Mouse (Mus musculus) stomach, postnatal 0 days (tissue): Measurements from ENCODE around the gene Skap1. TPM values are rescaled to one million over a fixed set of nuclear protein-coding genes. Genes with fewer than 3 reads are reported as not detected.

Experiments
- ATAC-seq: fragments of 200-750 bp; cut with Nextera tagmentation; 2 replicates; pipeline ENCODE4 v1.8.0; 2017; ENCODE audit not compliant: low FRiP score, low TSS enrichment
- DNase-seq: peaks from one replicate; pipeline ENCODE4 v3.0.0-alpha.2; 2016; ENCODE audit warnings: low spot score
- H3K27ac ChIP-seq: fragments of 300-500 bp; sonication (generic); replicated peaks from 2 replicates; pipeline ENCODE4 v1.5.1; 2014; ENCODE audit warnings: mild to moderate bottlenecking, control low read depth
- H3K27me3 ChIP-seq: fragments of 300-500 bp; sonication (generic); 2 replicates; pipeline ENCODE4 v1.6.1; 2014; ENCODE audit warnings: low read length; ENCODE audit not compliant: control insufficient read depth, insufficient read depth
- H3K36me3 ChIP-seq: fragments of 300-500 bp; sonication (generic); 2 replicates; pipeline ENCODE4 v1.6.1; 2014; ENCODE audit warnings: low read length, mixed read lengths; ENCODE audit not compliant: control insufficient read depth, insufficient read depth
- H3K4me1 ChIP-seq: fragments of 300-500 bp; sonication (generic); replicated peaks from 2 replicates; pipeline ENCODE4 v1.6.1; 2014; ENCODE audit warnings: antibody characterized with exemption; ENCODE audit not compliant: control insufficient read depth, insufficient read depth
- H3K4me2 ChIP-seq: fragments of 300-500 bp; sonication (generic); replicated peaks from 2 replicates; pipeline ENCODE4 v1.6.1; 2014; ENCODE audit warnings: low read depth, mild to moderate bottlenecking, control low read depth, moderate library complexity
- H3K4me3 ChIP-seq: fragments of 300-500 bp; sonication (generic); 2 replicates; pipeline ENCODE4 v1.5.1; 2014; ENCODE audit warnings: low read depth, low read length, control low read depth
- H3K9ac ChIP-seq: fragments of 300-500 bp; sonication (generic); 2 replicates; pipeline ENCODE4 v1.6.1; 2014; ENCODE audit warnings: mild to moderate bottlenecking, low read length, control low read depth, mixed read lengths
- H3K9me3 ChIP-seq: fragments of 300-500 bp; sonication (generic); 2 replicates; pipeline ENCODE4 v1.6.1; 2016; ENCODE audit warnings: low read length; ENCODE audit not compliant: control insufficient read depth
- CTCF ChIP-seq: IDR thresholded peaks from 2 replicates; pipeline ENCODE4 v1.5.1; 2016; ENCODE audit warnings: antibody characterized with exemption, low read depth, mild to moderate bottlenecking, moderate library complexity
- EP300 ChIP-seq: optimal IDR thresholded peaks from 2 replicates; pipeline ENCODE3; 2016; ENCODE audit warnings: antibody characterized with exemption
- whole genome bisulfite sequencing: fragments of 180-500 bp; shearing (Covaris S2); extraction: QIAGEN DNeasy Blood & Tissue Kit; methylation state at CpG from one replicate; pipeline ENCODE4 v1.1.7; 2014; 5-methylcytosine and 5-hydroxymethylcytosine counted together
- polyA plus RNA-seq: library from polyadenylated mRNA; unstranded; fragments of >200 nt; fragmentation: Nextera tagmentation; extraction: Ambion mirVana; gene quantifications from 2 replicates; pipeline ENCODE4 v1.2.1, GENCODE M21; 2015

Skap1 gene
- polyA plus RNA-seq, 1 experiment from 2014 or later = 0.56 TPM

DNA sequence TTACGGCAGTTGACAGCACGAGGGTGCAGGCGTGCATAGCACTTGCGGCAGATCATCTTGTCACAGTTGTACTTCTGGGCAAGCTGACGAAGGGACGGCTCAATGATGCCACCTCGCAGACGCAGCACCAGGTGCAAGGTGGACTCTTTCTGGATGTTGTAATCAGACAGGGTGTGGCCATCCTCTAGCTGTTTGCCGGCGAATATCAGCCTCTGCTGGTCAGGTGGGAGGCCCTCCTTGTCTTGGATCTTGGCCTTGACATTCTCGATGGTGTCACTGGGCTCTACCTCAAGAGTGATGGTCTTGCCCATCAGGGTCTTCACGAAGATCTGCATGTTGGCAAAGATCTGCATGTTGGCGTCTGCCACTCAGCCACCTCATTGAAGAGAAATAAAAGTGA is 331.1 kb downstream of the Skap1 start:
- Histone ChIP-seq H3K36me3 (no peaks in the 10 kb centered on the region), H3K4me2 (no peak overlapping the region), H3K27me3 (no peaks in the 10 kb centered on the region), H3K9ac (no peak overlapping the region), H3K4me1 (peaks cover under 1% of the 10 kb centered on the region; the same call in 1 of the 2 replicates), H3K9me3 (no peaks in the 10 kb centered on the region), H3K27ac (no peak overlapping the region), H3K4me3 (no peak overlapping the region)
- no peak for TF ChIP-seq CTCF
- no peak for TF ChIP-seq EP300
- DNase-seq (no peak), ATAC-seq (no peak)
- WGBS = 87% methylated on average over 13 of the region's 13 CpGs

DNA sequence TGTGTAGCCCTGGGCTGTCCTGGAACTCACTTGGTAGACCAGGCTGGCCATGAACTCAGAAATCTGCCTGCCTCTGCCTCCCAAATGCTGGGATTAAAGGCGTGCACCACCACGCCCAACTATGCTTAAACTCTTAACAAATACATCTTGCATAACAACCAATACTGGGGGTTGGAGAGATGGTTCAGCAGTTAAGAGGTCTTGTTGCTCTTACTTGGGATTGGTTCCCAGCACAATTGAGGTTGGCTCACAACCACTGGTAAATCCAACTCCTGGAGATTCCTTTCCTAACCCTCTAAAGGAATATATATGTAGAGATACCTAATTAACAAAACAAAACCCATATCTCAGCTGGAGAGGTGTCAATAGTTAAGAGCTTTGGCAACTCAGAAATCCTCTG is 331.7 kb downstream of the Skap1 start:
- H3K27me3 ChIP-seq = no peaks in the 10 kb centered on the region
- DNase-seq (no peak), ATAC-seq (no peak)
- no peak overlapping the region for H3K4me3 ChIP-seq
- no peak overlapping the region for H3K9ac ChIP-seq
- no peak overlapping the region for H3K4me2 ChIP-seq
- no peak for TF ChIP-seq EP300
- no peak for TF ChIP-seq CTCF
- 93% methylated on average over 2 of the region's 2 CpGs for WGBS
- H3K4me1 ChIP-seq = no peaks in the 10 kb centered on the region
- H3K9me3 ChIP-seq = no peaks in the 10 kb centered on the region
- H3K36me3 ChIP-seq = no peaks in the 10 kb centered on the region
- no peak overlapping the region for H3K27ac ChIP-seq

DNA sequence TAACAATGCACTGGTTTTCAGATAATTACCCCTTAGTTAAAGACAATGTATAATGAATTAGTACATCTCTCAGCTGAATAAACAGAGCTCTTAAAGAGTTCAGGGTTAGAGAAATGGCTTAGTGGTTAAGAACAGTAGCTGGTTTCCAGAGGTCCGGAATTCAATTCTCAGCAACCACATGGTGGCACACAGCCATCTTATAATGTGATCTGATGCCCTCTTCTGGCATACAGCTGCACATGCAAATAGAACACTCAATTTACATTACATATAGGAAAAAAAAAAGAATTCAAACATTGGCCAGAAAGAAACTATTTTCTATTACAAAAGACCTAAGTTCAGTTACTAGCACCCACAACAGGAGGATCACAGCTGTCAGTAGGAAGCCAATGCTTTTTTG is 332.2 kb downstream of the Skap1 start:
- 47% methylated on average over 1 of the region's 1 CpGs for WGBS
- no peaks in the 10 kb centered on the region for H3K27me3 ChIP-seq
- H3K9me3 ChIP-seq = no peaks in the 10 kb centered on the region
- DNase-seq (no peak), ATAC-seq (no peak)
- H3K27ac ChIP-seq = no peak overlapping the region
- H3K36me3 ChIP-seq = no peaks in the 10 kb centered on the region
- no peaks in the 10 kb centered on the region for H3K4me1 ChIP-seq
- H3K4me2 ChIP-seq = no peak overlapping the region
- H3K9ac ChIP-seq = no peak overlapping the region
- no peak for TF ChIP-seq EP300
- peak; percentile 63 for TF ChIP-seq CTCF
- H3K4me3 ChIP-seq = no peak overlapping the region

DNA sequence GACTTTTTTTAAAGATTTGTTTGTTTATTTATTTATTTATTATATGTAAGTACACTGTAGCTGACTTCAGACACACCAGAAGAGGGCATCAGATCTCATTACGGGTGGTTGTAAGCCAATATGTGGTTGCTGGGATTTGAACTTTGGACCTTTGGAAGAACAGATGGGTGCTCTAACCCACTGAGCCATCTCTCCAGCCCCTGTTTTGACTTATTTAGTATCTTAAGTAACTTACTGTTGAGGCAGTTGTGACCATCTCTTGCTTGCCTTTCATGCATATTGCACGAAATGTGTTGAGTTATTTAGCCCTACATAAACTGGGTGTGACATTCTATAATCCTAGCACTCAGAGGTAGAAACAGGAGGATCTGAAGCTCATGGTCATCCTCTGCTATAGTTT is 335.1 kb downstream of the Skap1 start:
- Histone ChIP-seq H3K36me3 (peaks cover 5% of the 10 kb centered on the region; the same call in 1 of the 2 replicates), H3K4me2 (no peak overlapping the region), H3K4me3 (no peak overlapping the region), H3K4me1 (no peaks in the 10 kb centered on the region), H3K9me3 (no peaks in the 10 kb centered on the region), H3K27ac (no peak overlapping the region), H3K27me3 (no peaks in the 10 kb centered on the region), H3K9ac (no peak overlapping the region)
- no peak for DNase-seq
- 91% methylated on average over 2 of the region's 2 CpGs for WGBS
- TF ChIP-seq EP300 (no peak), CTCF (no peak)
- no peak for ATAC-seq

DNA sequence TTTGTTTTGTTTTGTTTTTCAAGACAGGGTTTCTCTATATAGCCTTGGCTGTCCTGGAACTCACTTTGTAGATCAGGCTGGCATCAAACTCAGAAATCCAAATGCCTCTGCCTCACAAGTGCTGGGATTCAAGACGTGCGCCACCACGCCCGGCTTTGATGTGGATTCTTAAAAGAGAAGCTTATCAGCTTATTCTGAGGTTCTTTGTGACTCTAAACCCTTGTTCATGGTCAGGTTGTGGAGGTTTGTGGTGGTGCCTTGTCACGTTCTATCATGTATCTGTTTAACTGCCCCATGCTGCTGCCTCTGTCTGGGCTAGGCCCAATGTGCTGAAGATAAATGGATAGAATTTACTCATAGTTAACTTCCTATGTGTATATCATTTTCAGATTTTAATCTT is 341.2 kb downstream of the Skap1 start:
- H3K9ac ChIP-seq = no peak overlapping the region
- TF ChIP-seq EP300 = no peak
- no peak for TF ChIP-seq CTCF
- H3K27me3 ChIP-seq = no peaks in the 10 kb centered on the region
- DNase-seq = no peak
- H3K4me2 ChIP-seq = no peak overlapping the region
- 73% methylated on average over 5 of the region's 5 CpGs for WGBS
- no peak overlapping the region for H3K27ac ChIP-seq
- peaks cover 22% of the 10 kb centered on the region for H3K36me3 ChIP-seq
- H3K9me3 ChIP-seq = no peaks in the 10 kb centered on the region
- no peaks in the 10 kb centered on the region for H3K4me1 ChIP-seq
- H3K4me3 ChIP-seq = no peak overlapping the region
- no peak for ATAC-seq

DNA sequence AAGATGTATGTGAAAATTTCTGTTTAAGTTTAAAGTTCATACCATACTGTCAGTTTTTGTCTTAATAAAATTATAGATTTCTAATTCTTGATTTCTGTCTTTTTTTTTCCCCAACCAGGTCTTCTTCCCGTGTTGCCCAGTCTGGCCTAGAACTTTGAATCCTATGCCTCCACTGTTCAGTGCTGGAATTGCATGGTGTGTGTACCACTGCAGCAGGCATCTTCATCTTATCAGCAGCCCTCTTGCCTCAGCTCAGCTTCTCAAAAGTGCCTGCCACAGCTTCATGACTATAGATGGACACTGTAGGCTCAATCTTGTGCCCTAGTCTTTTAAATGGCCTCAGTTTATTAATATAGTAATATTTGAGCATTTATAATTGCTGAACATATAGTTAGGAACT is 343.7 kb downstream of the Skap1 start:
- Histone ChIP-seq H3K27ac (no peak overlapping the region), H3K4me2 (no peak overlapping the region), H3K9ac (no peak overlapping the region), H3K9me3 (no peaks in the 10 kb centered on the region), H3K36me3 (peaks cover 21% of the 10 kb centered on the region), H3K27me3 (no peaks in the 10 kb centered on the region), H3K4me1 (no peaks in the 10 kb centered on the region), H3K4me3 (no peak overlapping the region)
- ATAC-seq = no peak
- DNase-seq = no peak
- peak; percentile 43 for TF ChIP-seq CTCF
- TF ChIP-seq EP300 = no peak
- WGBS = 43% methylated on average over 1 of the region's 1 CpGs

Other genes with a start within 250 kb of the Skap1 start
- 0.05 and 0.06 TPM in 2 replicates for gene Hoxb9, start 193.1 kb upstream of the Skap1 start, polyA plus RNA-seq
- 0.42 and 0.83 TPM in 2 replicates for gene Hoxb8, start 182.7 kb upstream of the Skap1 start, polyA plus RNA-seq
- gene Hoxb7, start 178.0 kb upstream of the Skap1 start, polyA plus RNA-seq = 5.5 and 6.0 TPM in 2 replicates
- 6.9 and 7.9 TPM in 2 replicates for gene Hoxb6, start 172.1 kb upstream of the Skap1 start, polyA plus RNA-seq
- 7.5 and 8.2 TPM in 2 replicates for gene Hoxb5, start 161.3 kb upstream of the Skap1 start, polyA plus RNA-seq
- 1.2 and 1.6 TPM in 2 replicates for gene Hoxb4, start 146.3 kb upstream of the Skap1 start, polyA plus RNA-seq
- 0.94 and 0.97 TPM in 2 replicates for gene Hoxb3, start 141.3 kb upstream of the Skap1 start, polyA plus RNA-seq
- 12.2 and 13.4 TPM in 2 replicates for gene Hoxb2, start 114.1 kb upstream of the Skap1 start, polyA plus RNA-seq
- 0.06 TPM in 1 of 2 replicates, not detected in the other for gene Hoxb1, start 98.8 kb upstream of the Skap1 start, polyA plus RNA-seq